Mouse (Mus musculus): Measurements from ENCODE around the gene Rsph9. TPM values are rescaled to one million over a fixed set of nuclear protein-coding genes. Genes with fewer than 3 reads are reported as not detected.
A peak's percentile ranks its signal among the peaks of the same experiment; 100 is the strongest.

Gene Rsph9
- 0.58 and 2.1 TPM in 2 replicates for polyA plus RNA-seq (2012; rRNA removed)

DNA sequence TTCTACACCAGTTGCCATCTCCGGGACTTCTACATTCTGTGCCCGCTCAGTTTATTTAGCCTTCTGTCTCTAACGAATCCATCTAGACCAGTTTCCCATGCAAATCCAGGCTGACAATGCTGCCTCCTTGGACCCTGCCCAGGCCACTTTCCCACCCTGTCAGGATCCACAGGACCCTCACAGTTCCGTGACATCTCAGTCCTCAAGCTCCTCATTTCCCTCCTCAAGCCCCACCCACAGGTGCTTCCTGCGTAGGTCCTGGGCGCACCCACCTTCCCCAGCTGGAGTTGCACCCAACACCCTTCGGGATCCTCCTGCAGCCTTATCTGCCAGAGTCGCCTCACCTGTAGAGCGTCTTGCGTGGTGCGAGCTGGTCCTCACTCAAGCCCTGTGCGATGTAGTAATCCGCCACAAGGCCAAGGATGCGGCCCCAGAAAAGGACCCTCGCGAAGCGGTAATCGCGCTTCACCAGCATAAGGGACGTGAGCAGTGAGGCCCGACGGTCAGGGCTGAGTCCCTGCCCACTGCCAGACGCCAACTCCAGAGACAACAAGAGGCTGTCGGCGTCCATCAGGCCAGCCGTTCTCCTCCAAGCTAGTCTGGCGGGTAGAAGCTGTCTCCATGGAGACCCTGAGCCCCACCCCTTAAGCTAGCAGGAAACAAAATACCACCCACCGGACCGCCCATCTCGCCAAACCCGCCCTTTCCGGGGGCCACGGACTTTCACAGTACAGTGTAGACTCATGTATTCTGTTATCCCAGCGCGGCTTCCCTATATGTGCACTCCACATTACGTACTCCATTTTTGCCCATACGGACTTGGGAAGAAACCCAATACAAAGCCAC lies at the start of gene Rsph9:
Gene Rsph9, minus strand, starts transcription at position 639 of the 846 bp plus-strand sequence.
- Histone ChIP-seq H3K4me1 (ENCODE audit: control insufficient read depth, insufficient read depth, insufficient read length) (peaks cover 6% of the 10 kb centered on the region; the same call in 1 of the 2 replicates), H3K36me3 (ENCODE audit: control insufficient read depth, insufficient read depth, low read length) (peaks cover 9% of the 10 kb centered on the region), H3K27me3 (ENCODE audit: control insufficient read depth, insufficient read depth, low read length) (no peaks in the 10 kb centered on the region), H3K4me3 (ENCODE audit: extremely low read depth, insufficient read depth, insufficient read length) (peak within 1 kb of the TSS; percentile 60), H3K27ac (ENCODE audit: insufficient read depth, low read length) (no peak within 1 kb of the TSS)
- peak; percentile 45 to 80 for DNase-seq (ENCODE audit: low read depth in 1 of 2, low spot score in 2 of 2)
- TF ChIP-seq POLR2A (IDR thresholded peaks at IDR 0.05; ENCODE audit: low read depth, low read length) (no peak), CTCF (IDR thresholded peaks at IDR 0.05; ENCODE audit: extremely low read depth, insufficient read depth, insufficient read length, insufficient replicate concordance) (no peak)
- 6% methylated on average over 37 of the region's 37 CpGs for WGBS

DNA sequence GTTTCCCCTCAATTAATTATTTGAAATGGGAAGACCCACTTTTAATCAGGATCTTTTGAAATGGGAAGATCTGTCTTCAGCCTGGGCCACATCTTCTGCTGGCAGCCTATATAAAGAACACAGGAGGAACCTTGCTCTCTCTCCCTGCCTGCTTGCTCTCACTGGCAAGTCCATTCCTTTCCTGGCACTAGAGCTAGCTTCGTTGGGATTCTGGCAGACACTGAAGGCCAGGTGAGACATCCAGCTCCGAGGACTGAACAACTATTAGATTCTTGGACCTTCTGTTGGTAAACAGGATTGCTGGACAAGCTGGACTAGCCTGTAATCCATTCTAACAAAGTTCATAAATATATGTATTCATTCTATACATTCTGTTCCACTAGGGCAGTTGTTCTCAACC lies 44.8 kb upstream of the Rsph9 start:
- DNase-seq (ENCODE audit: low read depth in 1 of 2, low spot score in 2 of 2) = no peak

DNA sequence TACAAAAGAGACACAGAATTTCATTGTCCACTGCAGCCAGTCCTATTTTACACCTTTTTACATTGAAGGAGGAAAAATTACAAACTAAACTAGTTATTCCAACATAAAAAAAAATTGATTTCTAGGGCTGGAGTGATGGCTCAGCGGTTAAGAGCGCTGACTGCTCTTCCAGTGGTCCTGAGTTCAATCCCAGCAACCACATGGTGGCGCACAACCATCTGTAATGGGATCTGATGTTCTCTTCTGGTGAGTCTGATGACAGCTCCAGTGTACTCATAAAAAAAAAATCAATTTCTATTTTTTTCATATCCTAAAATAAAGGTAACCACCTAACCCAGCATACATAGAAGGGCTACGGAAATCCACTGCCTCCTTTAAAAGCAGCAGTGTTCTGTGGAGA lies 38.3 kb upstream of the Rsph9 start:
- Histone ChIP-seq H3K27ac (ENCODE audit: insufficient read depth, low read length) (no peak overlapping the region), H3K36me3 (ENCODE audit: control insufficient read depth, insufficient read depth, low read length) (peaks cover 47% of the 10 kb centered on the region), H3K27me3 (ENCODE audit: control insufficient read depth, insufficient read depth, low read length) (no peaks in the 10 kb centered on the region), H3K4me1 (ENCODE audit: control insufficient read depth, insufficient read depth, insufficient read length) (no peaks in the 10 kb centered on the region), H3K4me3 (ENCODE audit: extremely low read depth, insufficient read depth, insufficient read length) (no peak overlapping the region)
- no peak for TF ChIP-seq CTCF (IDR thresholded peaks at IDR 0.05; ENCODE audit: extremely low read depth, insufficient read depth, insufficient read length, insufficient replicate concordance)
- no peak for TF ChIP-seq POLR2A (IDR thresholded peaks at IDR 0.05; ENCODE audit: low read depth, low read length)
- 95% methylated on average over 4 of the region's 4 CpGs for WGBS
- DNase-seq (ENCODE audit: low read depth in 1 of 2, low spot score in 2 of 2) = no peak

More for the DNA sequence above, 44.8 kb upstream of the Rsph9 start:
- TF ChIP-seq CTCF (IDR thresholded peaks at IDR 0.05; ENCODE audit: extremely low read depth, insufficient read depth, insufficient read length, insufficient replicate concordance) = no peak
- TF ChIP-seq POLR2A (IDR thresholded peaks at IDR 0.05; ENCODE audit: low read depth, low read length) = no peak
- Histone ChIP-seq H3K27me3 (ENCODE audit: control insufficient read depth, insufficient read depth, low read length) (no peaks in the 10 kb centered on the region), H3K4me3 (ENCODE audit: extremely low read depth, insufficient read depth, insufficient read length) (no peak overlapping the region), H3K4me1 (ENCODE audit: control insufficient read depth, insufficient read depth, insufficient read length) (no peaks in the 10 kb centered on the region), H3K36me3 (ENCODE audit: control insufficient read depth, insufficient read depth, low read length) (peaks cover 32% of the 10 kb centered on the region), H3K27ac (ENCODE audit: insufficient read depth, low read length) (no peak overlapping the region)
- WGBS = 91% methylated on average over 2 of the region's 2 CpGs

DNA sequence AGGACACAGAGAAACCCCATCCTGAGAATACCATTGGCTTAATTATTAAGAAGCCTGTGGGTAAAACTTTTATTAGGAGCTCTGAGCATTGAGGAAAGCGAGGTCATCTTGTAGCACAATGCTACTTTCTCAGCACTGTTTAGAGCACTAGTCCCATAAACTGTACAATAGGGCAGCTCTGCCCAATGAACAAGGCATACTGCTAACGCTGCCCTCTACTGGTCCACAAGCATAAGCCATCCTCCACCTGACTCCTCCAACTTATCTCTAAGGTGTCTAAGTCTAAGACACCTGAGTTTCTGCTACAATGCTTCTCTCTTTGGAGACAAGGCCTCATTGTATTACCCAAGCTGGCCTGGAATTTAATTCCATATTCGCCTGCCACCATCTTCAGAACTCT lies 26.5 kb upstream of the Rsph9 start:
- H3K27ac ChIP-seq (ENCODE audit: insufficient read depth, low read length) = no peak overlapping the region
- peak in 1 of 2 experiments; percentile 26 for DNase-seq (ENCODE audit: low read depth in 1 of 2, low spot score in 2 of 2)
- no peaks in the 10 kb centered on the region for H3K27me3 ChIP-seq (ENCODE audit: control insufficient read depth, insufficient read depth, low read length)
- 89% methylated on average over 3 of the region's 3 CpGs for WGBS
- no peaks in the 10 kb centered on the region for H3K4me1 ChIP-seq (ENCODE audit: control insufficient read depth, insufficient read depth, insufficient read length)
- H3K4me3 ChIP-seq (ENCODE audit: extremely low read depth, insufficient read depth, insufficient read length) = no peak overlapping the region
- TF ChIP-seq CTCF (IDR thresholded peaks at IDR 0.05; ENCODE audit: extremely low read depth, insufficient read depth, insufficient read length, insufficient replicate concordance) (peak; percentile 33; the same call in 1 of the 2 replicates), POLR2A (IDR thresholded peaks at IDR 0.05; ENCODE audit: low read depth, low read length) (no peak)
- peaks cover 38% of the 10 kb centered on the region for H3K36me3 ChIP-seq (ENCODE audit: control insufficient read depth, insufficient read depth, low read length)

DNA sequence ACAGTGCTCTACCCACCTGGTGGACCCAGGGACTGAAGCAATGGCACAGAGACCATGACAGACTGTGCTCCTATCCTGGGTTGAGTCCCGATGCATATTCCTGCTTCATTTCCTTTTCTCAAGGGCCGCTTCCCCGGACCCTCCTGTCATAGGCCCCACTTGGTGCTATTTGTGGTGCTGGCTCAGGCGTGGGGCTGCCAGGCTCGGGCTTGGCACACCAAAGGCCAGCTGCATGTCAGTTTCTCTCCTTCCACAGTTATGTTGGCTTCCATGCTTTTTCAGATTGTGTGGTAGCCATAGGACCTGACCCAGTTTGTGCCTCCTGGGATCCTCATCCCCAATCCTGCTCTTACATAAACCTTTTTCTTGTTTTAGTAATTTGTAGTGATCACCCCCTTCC lies 24.8 kb upstream of the Rsph9 start:
- 91% methylated on average over 5 of the region's 5 CpGs for WGBS
- H3K27ac ChIP-seq (ENCODE audit: insufficient read depth, low read length) = no peak overlapping the region
- no peak for DNase-seq (ENCODE audit: low read depth in 1 of 2, low spot score in 2 of 2)
- H3K27me3 ChIP-seq (ENCODE audit: control insufficient read depth, insufficient read depth, low read length) = no peaks in the 10 kb centered on the region
- H3K36me3 ChIP-seq (ENCODE audit: control insufficient read depth, insufficient read depth, low read length) = peaks cover 46% of the 10 kb centered on the region
- no peaks in the 10 kb centered on the region; the same call in 1 of the 2 replicates for H3K4me1 ChIP-seq (ENCODE audit: control insufficient read depth, insufficient read depth, insufficient read length)
- H3K4me3 ChIP-seq (ENCODE audit: extremely low read depth, insufficient read depth, insufficient read length) = no peak overlapping the region
- TF ChIP-seq CTCF (IDR thresholded peaks at IDR 0.05; ENCODE audit: extremely low read depth, insufficient read depth, insufficient read length, insufficient replicate concordance) (no peak), POLR2A (IDR thresholded peaks at IDR 0.05; ENCODE audit: low read depth, low read length) (no peak)

DNA sequence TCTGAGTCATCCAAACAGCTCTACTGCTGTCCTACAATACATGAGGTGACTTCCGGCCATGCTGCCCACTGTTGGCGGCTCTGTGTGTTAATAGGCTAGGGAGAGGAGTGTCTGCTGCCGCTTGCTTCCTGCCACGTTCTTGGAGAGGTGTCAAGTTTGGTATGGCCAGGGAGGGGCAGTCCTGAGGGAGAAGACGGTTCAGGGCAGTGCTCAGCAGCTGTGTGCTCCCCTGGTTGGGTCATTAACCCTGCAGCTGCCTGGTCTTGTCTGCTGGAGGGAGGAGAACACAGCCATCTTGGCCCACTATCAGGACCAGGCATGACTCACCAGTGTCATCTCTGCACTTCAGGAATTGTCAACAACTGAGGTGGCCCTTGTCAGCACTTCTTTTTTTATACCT lies 24.3 kb upstream of the Rsph9 start:
- Histone ChIP-seq H3K36me3 (ENCODE audit: control insufficient read depth, insufficient read depth, low read length) (peaks cover 46% of the 10 kb centered on the region), H3K27ac (ENCODE audit: insufficient read depth, low read length) (no peak overlapping the region), H3K4me3 (ENCODE audit: extremely low read depth, insufficient read depth, insufficient read length) (no peak overlapping the region), H3K27me3 (ENCODE audit: control insufficient read depth, insufficient read depth, low read length) (no peaks in the 10 kb centered on the region), H3K4me1 (ENCODE audit: control insufficient read depth, insufficient read depth, insufficient read length) (peaks cover 2% of the 10 kb centered on the region; the same call in 1 of the 2 replicates)
- TF ChIP-seq POLR2A (IDR thresholded peaks at IDR 0.05; ENCODE audit: low read depth, low read length) (no peak), CTCF (IDR thresholded peaks at IDR 0.05; ENCODE audit: extremely low read depth, insufficient read depth, insufficient read length, insufficient replicate concordance) (no peak)
- WGBS = 43% methylated on average over 5 of the region's 5 CpGs
- DNase-seq (ENCODE audit: low read depth in 1 of 2, low spot score in 2 of 2) = no peak

DNA sequence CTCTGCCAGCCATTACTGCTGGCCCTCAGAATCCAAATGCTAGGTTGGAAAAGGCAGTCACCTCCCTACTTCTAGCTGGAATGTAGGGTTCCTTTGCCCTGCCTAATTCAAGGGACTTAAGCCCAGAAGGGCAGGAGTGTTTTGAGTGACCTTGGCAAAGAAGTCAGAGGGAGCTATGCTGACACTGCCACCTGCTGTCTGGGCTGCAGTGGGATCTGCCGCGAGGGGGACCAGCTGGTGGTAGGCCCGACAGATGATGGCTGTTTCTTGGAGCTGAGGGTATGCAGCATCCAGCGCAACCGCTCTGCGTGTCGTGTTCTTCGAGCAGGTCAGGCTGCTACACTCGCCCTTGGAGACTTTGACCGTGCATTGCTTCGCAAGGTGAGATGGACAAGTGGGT lies 23.0 kb upstream of the Rsph9 start:
- TF ChIP-seq POLR2A (IDR thresholded peaks at IDR 0.05; ENCODE audit: low read depth, low read length) (no peak), CTCF (IDR thresholded peaks at IDR 0.05; ENCODE audit: extremely low read depth, insufficient read depth, insufficient read length, insufficient replicate concordance) (no peak)
- Histone ChIP-seq H3K4me3 (ENCODE audit: extremely low read depth, insufficient read depth, insufficient read length) (no peak overlapping the region), H3K36me3 (ENCODE audit: control insufficient read depth, insufficient read depth, low read length) (peaks cover 41% of the 10 kb centered on the region), H3K27me3 (ENCODE audit: control insufficient read depth, insufficient read depth, low read length) (no peaks in the 10 kb centered on the region), H3K27ac (ENCODE audit: insufficient read depth, low read length) (no peak overlapping the region), H3K4me1 (ENCODE audit: control insufficient read depth, insufficient read depth, insufficient read length) (peaks cover 8% of the 10 kb centered on the region; the same call in 1 of the 2 replicates)
- DNase-seq (ENCODE audit: low read depth in 1 of 2, low spot score in 2 of 2) = no peak
- 90% methylated on average over 11 of the region's 11 CpGs for WGBS
